ENCODE assay signal across 8 mouse cellular contexts in the genomic region with DNA sequence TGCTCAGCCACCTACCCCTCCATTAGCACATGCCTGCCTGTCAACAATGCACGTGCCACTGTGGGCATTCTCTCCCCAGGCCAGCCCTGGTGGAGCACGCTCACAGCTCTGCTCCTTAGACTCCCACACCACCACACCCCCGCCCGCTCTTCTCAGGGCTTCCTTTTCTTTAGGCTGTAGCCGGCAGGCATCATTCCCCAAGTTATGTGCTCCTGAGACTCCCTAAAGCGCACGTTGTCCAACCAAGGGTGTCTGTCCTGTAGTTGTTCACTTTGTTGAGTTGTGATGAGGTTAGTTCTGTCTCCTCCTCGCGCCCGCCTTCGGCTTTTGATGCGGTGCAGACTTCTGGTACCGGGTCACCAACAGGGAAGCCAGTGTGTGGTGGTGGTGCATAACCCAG.
DNase-seq lines count a peak whose midpoint lies in the region; ATAC-seq and TF ChIP-seq lines count a peak whose summit lies in the region.

No protein-coding gene starts in this region.

- TF ChIP-seq CTCF in heart, adult 2 months (IDR thresholded peaks at IDR 0.05): no peak
- TF ChIP-seq CTCF in CH12.LX (conservative IDR thresholded peaks at IDR 0.05 in 1 of 2, IDR thresholded peaks at IDR 0.05 in 1 of 2; ENCODE audit: low read depth in 2 of 2, low read length in 2 of 2): no peak
- TF ChIP-seq CTCF in thymus, adult 2 months (IDR thresholded peaks at IDR 0.05; ENCODE audit: borderline replicate concordance, control insufficient read depth, extremely low read depth, insufficient read depth, low read length, poor library complexity): no peak

- TF ChIP-seq POLR2A in heart, adult 2 months (IDR thresholded peaks at IDR 0.05; ENCODE audit: insufficient read depth, low read depth, low read length): no peak
- no peak for TF ChIP-seq POLR2A in CH12.LX (IDR thresholded peaks at IDR 0.05; ENCODE audit: low read depth, low read length)
- TF ChIP-seq POLR2A in thymus, adult 2 months (IDR thresholded peaks at IDR 0.05; ENCODE audit: control insufficient read depth, extremely low read depth, insufficient read depth, low read length, poor library complexity): no peak

- dilution Hi-C loops in CH12.LX (cut with MboI; ENCODE audit: extremely low pct_ligation_motif_present, extremely low pct_unique_long_range_greater_than_20kb, low sequenced_read_pairs): no loop called here

- peaks cover 4% of the 10 kb centered on the region for H3K4me1 ChIP-seq in heart, adult 2 months (ENCODE audit: control insufficient read depth, insufficient read depth, low read length)
- peaks cover 4 to 5% of the 10 kb centered on the region in 2 experiments; a peak in 3 of 4 replicates for H3K4me1 ChIP-seq in CH12.LX (ENCODE audit: control insufficient read depth in 1 of 2, insufficient read depth in 2 of 2)
- peaks cover 42% of the 10 kb centered on the region for H3K4me1 ChIP-seq in embryonic facial prominence, embryonic 14.5 days (ENCODE audit: control insufficient read depth, insufficient read depth, low read length)
- H3K4me1 ChIP-seq in limb, embryonic 11.5 days (ENCODE audit: control insufficient read depth, insufficient read depth, low read length): peaks cover 49% of the 10 kb centered on the region
- peaks cover 3% of the 10 kb centered on the region; the same call in 1 of the 2 replicates for H3K4me1 ChIP-seq in thymus, adult 2 months (replicated peaks; ENCODE audit: control insufficient read depth, insufficient read depth, low read length)

- H3K27me3 ChIP-seq in heart, adult 2 months (ENCODE audit: control insufficient read depth, insufficient read depth, low read length): peaks cover 14% of the 10 kb centered on the region
- H3K27me3 ChIP-seq in CH12.LX (replicated peaks): peaks cover 35% of the 10 kb centered on the region
- H3K27me3 ChIP-seq in embryonic facial prominence, embryonic 14.5 days (replicated peaks; ENCODE audit: control insufficient read depth, insufficient read depth, low read length): peaks cover 38% of the 10 kb centered on the region
- peaks cover 28% of the 10 kb centered on the region for H3K27me3 ChIP-seq in limb, embryonic 11.5 days (ENCODE audit: control insufficient read depth, insufficient read depth, low read length)
- H3K27me3 ChIP-seq in thymus, adult 2 months (ENCODE audit: control insufficient read depth, insufficient read depth, low read length): peaks cover 25% of the 10 kb centered on the region

- H3K36me3 ChIP-seq in heart, adult 2 months (ENCODE audit: control insufficient read depth, insufficient read depth, low read length): no peaks in the 10 kb centered on the region
- H3K36me3 ChIP-seq in CH12.LX (replicated peaks in 1 of 2; ENCODE audit: control insufficient read depth in 1 of 2, insufficient read depth in 1 of 2, low read length in 1 of 2): no peaks in the 10 kb centered on the region
- no peaks in the 10 kb centered on the region for H3K36me3 ChIP-seq in embryonic facial prominence, embryonic 14.5 days (ENCODE audit: control insufficient read depth, insufficient read depth, low read length)
- H3K36me3 ChIP-seq in limb, embryonic 11.5 days (ENCODE audit: control insufficient read depth, insufficient read depth, low read length): no peaks in the 10 kb centered on the region
- no peaks in the 10 kb centered on the region for H3K36me3 ChIP-seq in thymus, adult 2 months (ENCODE audit: control insufficient read depth, insufficient read depth, low read length)

- H3K9me3 ChIP-seq in CH12.LX (replicated peaks; ENCODE audit: low read length): peaks cover 7% of the 10 kb centered on the region
- H3K9me3 ChIP-seq in embryonic facial prominence, embryonic 14.5 days (ENCODE audit: control insufficient read depth, low read length): no peaks in the 10 kb centered on the region
- H3K9me3 ChIP-seq in limb, embryonic 11.5 days (ENCODE audit: control insufficient read depth, low read length): no peaks in the 10 kb centered on the region

- intact Hi-C loops in heart, adult 2 months (cut with DNase I): no loop called here

- 16% methylated on average over 13 of the region's 13 CpGs for WGBS in heart, adult 2 months
- WGBS in embryonic facial prominence, embryonic 14.5 days: 4% methylated on average over 13 of the region's 13 CpGs
- WGBS in limb, embryonic 11.5 days: under 1% methylated on average over 13 of the region's 13 CpGs
- 2% methylated on average over 13 of the region's 13 CpGs for WGBS in thymus, adult 2 months

- no peak overlapping the region for H3K27ac ChIP-seq in heart, adult 2 months
- no peak overlapping the region for H3K27ac ChIP-seq in CH12.LX (ENCODE audit: insufficient read depth, low read depth)
- 0 out of 2 replicates have a peak overlapping the region, but pooled peaks have one; percentile 31 for H3K27ac ChIP-seq in embryonic facial prominence, embryonic 14.5 days (replicated peaks; ENCODE audit: low read depth, low read length)
- no peak overlapping the region for H3K27ac ChIP-seq in limb, embryonic 11.5 days (replicated peaks; ENCODE audit: low read depth, low read length)
- H3K27ac ChIP-seq in thymus, adult 2 months (ENCODE audit: control insufficient read depth, insufficient read depth, low read length): no peak overlapping the region

- H3K4me2 ChIP-seq in CH12.LX (ENCODE audit: insufficient read depth, low read depth, poor library complexity, severe bottlenecking): no peak overlapping the region
- peak overlapping the region; percentile 34 for H3K4me2 ChIP-seq in embryonic facial prominence, embryonic 14.5 days (ENCODE audit: low read depth, low read length)
- peak overlapping the region; percentile 55 for H3K4me2 ChIP-seq in limb, embryonic 11.5 days (ENCODE audit: low read depth, severe bottlenecking)

- TF ChIP-seq RAD21 in CH12.LX (IDR thresholded peaks at IDR 0.05; ENCODE audit: low read depth, low read length): no peak

- H3K9ac ChIP-seq in heart, adult 2 months (ENCODE audit: low read depth, low read length): no peak overlapping the region
- no peak overlapping the region for H3K9ac ChIP-seq in CH12.LX (ENCODE audit: insufficient read depth, low read depth)
- peak overlapping the region; percentile 32 for H3K9ac ChIP-seq in embryonic facial prominence, embryonic 14.5 days (ENCODE audit: low read depth, low read length)
- H3K9ac ChIP-seq in limb, embryonic 11.5 days (ENCODE audit: low read length): peak overlapping the region; percentile 18; the same call in 1 of the 2 replicates

- H3K79me2 ChIP-seq in heart, adult 2 months (replicated peaks; ENCODE audit: control insufficient read depth, insufficient read depth, low read length): no peaks in the 10 kb centered on the region
- H3K79me2 ChIP-seq in CH12.LX (replicated peaks; ENCODE audit: control insufficient read depth, extremely low read depth, insufficient read depth, poor library complexity, severe bottlenecking): no peaks in the 10 kb centered on the region

- in situ Hi-C loops in CH12.LX (cut with MboI; ENCODE audit: low pct_ligation_motif_present, low pct_unique_long_range_greater_than_20kb, low sequenced_read_pairs): no loop called here

- DNase-seq in heart, adult 2 months: peak; percentile 13 to 33
- DNase-seq in heart, adult 8-10 months (ENCODE audit: low spot score): no peak
- DNase-seq in CH12.LX (ENCODE audit: extremely low read depth): no peak
- no peak for DNase-seq in embryonic facial prominence, embryonic 14.5 days (ENCODE audit: low spot score)
- DNase-seq in limb, embryonic 11.5 days (ENCODE audit: low spot score): peak; percentile 73
- no peak for DNase-seq in thymus, adult 2 months
- no peak for DNase-seq in spleen, adult 18-20 months
- DNase-seq in layer of hippocampus, adult 11-12 months (ENCODE audit: low spot score): no peak

- no peak for ATAC-seq in embryonic facial prominence, embryonic 14.5 days (ENCODE audit: low read depth)
- ATAC-seq in limb, embryonic 11.5 days (ENCODE audit: insufficient number of reproducible peaks, low FRiP score, low TSS enrichment, low read depth): no peak

- TF ChIP-seq EP300 in heart, adult 2 months (IDR thresholded peaks at IDR 0.05; ENCODE audit: insufficient read depth, low read depth, low read length): no peak
- TF ChIP-seq EP300 in CH12.LX (IDR thresholded peaks at IDR 0.05; ENCODE audit: low read length): no peak

- H3K4me3 ChIP-seq in heart, adult 2 months: no peak overlapping the region
- no peak overlapping the region for H3K4me3 ChIP-seq in CH12.LX (replicated peaks in 1 of 3; ENCODE audit: low read depth in 2 of 3, low read length in 2 of 3, poor library complexity in 1 of 3)
- peak overlapping the region; percentile 16; the same call in 1 of the 2 replicates for H3K4me3 ChIP-seq in embryonic facial prominence, embryonic 14.5 days (ENCODE audit: low read depth, low read length)
- no peak overlapping the region for H3K4me3 ChIP-seq in limb, embryonic 11.5 days (ENCODE audit: low read depth, low read length)
- no peak overlapping the region for H3K4me3 ChIP-seq in thymus, adult 2 months (ENCODE audit: control insufficient read depth, insufficient read depth, low read length)

TF ChIP-seq in CH12.LX, 34 proteins besides CTCF, POLR2A, EP300 and RAD21:
- TF ChIP-seq MXI1 (IDR thresholded peaks at IDR 0.05; ENCODE audit: low read depth, low read length): no peak
- 0 out of 2 replicates have a peak, but pooled peaks have one; percentile 5 for TF ChIP-seq BHLHE40 (IDR thresholded peaks at IDR 0.05; ENCODE audit: low read depth, low read length)

Comparison
In these comparisons a context has a peak if more than half of its experiments do, and no peak if none do; other contexts are left out.
1. DNase-seq: peak in heart, adult 2 months (2 of 2) and limb, embryonic 11.5 days (single experiment); none in heart, adult 8-10 months (single experiment), CH12.LX (single experiment), embryonic facial prominence, embryonic 14.5 days (single experiment), thymus, adult 2 months (single experiment), spleen, adult 18-20 months (0 of 2) and layer of hippocampus, adult 11-12 months (single experiment).
2. H3K9ac ChIP-seq: peak in embryonic facial prominence, embryonic 14.5 days (single experiment) and limb, embryonic 11.5 days (single experiment); none in heart, adult 2 months (single experiment) and CH12.LX (single experiment).